Mouse (Mus musculus) CH12.LX (cell line): Measurements from ENCODE around the gene Lrrc75a. TPM values are rescaled to one million over a fixed set of nuclear protein-coding genes. Genes with fewer than 3 reads are reported as not detected.

Experiments used
- DNase-seq: peaks from one replicate; pipeline ENCODE4 v3.0.0-alpha.2; 2013; ENCODE audit errors: extremely low read depth
- H3K27ac ChIP-seq: 2 replicates; pipeline ENCODE4 v1.5.1; 2012; ENCODE audit warnings: low read depth, mild to moderate bottlenecking, control low read depth, moderate library complexity; ENCODE audit not compliant: insufficient read depth
- H3K27me3 ChIP-seq: replicated peaks from 2 replicates; pipeline ENCODE3; 2012; ENCODE audit warnings: inconsistent platforms
- H3K36me3 ChIP-seq, 2 experiments: replicated peaks in 1 of 2; 2 replicates each; pipeline versions ENCODE3 to v1.6.1; 2012; ENCODE audit warnings: inconsistent platforms in 1 of 2, low read length in 1 of 2, mild to moderate bottlenecking in 1 of 2, mixed read lengths in 1 of 2, moderate library complexity in 1 of 2; ENCODE audit not compliant: control insufficient read depth in 1 of 2, insufficient read depth in 1 of 2
- H3K4me1 ChIP-seq, 2 experiments: 2 replicates each; pipeline ENCODE4 v1.6.1; 2012; ENCODE audit warnings: inconsistent platforms in 1 of 2, moderate library complexity in 1 of 2; ENCODE audit not compliant: insufficient read depth in 2 of 2, control insufficient read depth in 1 of 2
- H3K4me2 ChIP-seq: 2 replicates; pipeline ENCODE4 v1.6.1; 2012; ENCODE audit warnings: low read depth, mild to moderate bottlenecking, control low read depth; ENCODE audit not compliant: poor library complexity, insufficient read depth, severe bottlenecking
- H3K4me3 ChIP-seq, 3 experiments: fragments of 150-350 bp in 1 of 3; sonication (generic) in 1 of 3; replicated peaks in 1 of 3; 2 replicates each; pipeline versions ENCODE3 to v1.5.1; 2011 to 2012; ENCODE audit warnings: low read depth in 2 of 3, low read length in 2 of 3, mild to moderate bottlenecking in 2 of 3, moderate library complexity in 2 of 3, control low read depth in 1 of 3, improper control_type of control experiment in 1 of 3, inconsistent platforms in 1 of 3, mixed read lengths in 1 of 3; ENCODE audit not compliant: poor library complexity in 1 of 3
- H3K79me2 ChIP-seq: replicated peaks from 2 replicates; pipeline ENCODE4 v1.6.1; 2012; ENCODE audit warnings: mild to moderate bottlenecking, moderate library complexity; ENCODE audit not compliant: control insufficient read depth, poor library complexity, insufficient read depth, severe bottlenecking; ENCODE audit errors: extremely low read depth
- H3K9ac ChIP-seq: 2 replicates; pipeline ENCODE4 v1.6.1; 2012; ENCODE audit warnings: low read depth, mild to moderate bottlenecking, control low read depth, moderate library complexity; ENCODE audit not compliant: insufficient read depth
- H3K9me3 ChIP-seq: replicated peaks from 2 replicates; pipeline ENCODE3; 2012; ENCODE audit warnings: low read length, inconsistent platforms, mixed read lengths
- CHD1 ChIP-seq: IDR thresholded peaks from 2 replicates; pipeline ENCODE4 v1.6.1; 2012; ENCODE audit warnings: low read depth, low read length, improper control_type of control experiment, inconsistent platforms
- CTCF ChIP-seq, 2 experiments: IDR thresholded peaks in 1 of 2; conservative IDR thresholded peaks in 1 of 2; 2 replicates each; pipeline ENCODE4 v1.5.1; 2011 to 2012; ENCODE audit warnings: low read depth in 2 of 2, low read length in 2 of 2, improper control_type of control experiment in 1 of 2, inconsistent platforms in 1 of 2, mild to moderate bottlenecking in 1 of 2, moderate library complexity in 1 of 2
- E2F4 ChIP-seq: IDR thresholded peaks from 2 replicates; pipeline ENCODE4 v1.6.1; 2011; ENCODE audit warnings: low read depth, low read length, improper control_type of control experiment; ENCODE audit not compliant: insufficient replicate concordance
- ELF1 ChIP-seq: IDR thresholded peaks from 2 replicates; pipeline ENCODE4 v1.6.1; 2014; ENCODE audit warnings: low read depth, mild to moderate bottlenecking, inconsistent platforms, low read length, improper control_type of control experiment
- EP300 ChIP-seq: IDR thresholded peaks from 2 replicates; pipeline ENCODE4 v1.6.1; 2011; ENCODE audit warnings: low read length, improper control_type of control experiment
- ETS1 ChIP-seq: conservative IDR thresholded peaks from 2 replicates; pipeline ENCODE4 v1.6.1; 2012; ENCODE audit warnings: low read depth, mild to moderate bottlenecking, inconsistent platforms, low read length, improper control_type of control experiment, moderate library complexity
- GABPA ChIP-seq: IDR thresholded peaks from 2 replicates; pipeline ENCODE4 v1.6.1; 2012; ENCODE audit warnings: low read depth, low read length, improper control_type of control experiment, inconsistent platforms; ENCODE audit not compliant: insufficient replicate concordance
- IRF4 ChIP-seq: IDR thresholded peaks from 2 replicates; pipeline ENCODE4 v1.6.1; 2014; ENCODE audit warnings: low read depth, mild to moderate bottlenecking, inconsistent platforms, low read length, improper control_type of control experiment
- MAFK ChIP-seq: IDR thresholded peaks from 2 replicates; pipeline ENCODE4 v1.6.1; 2011; ENCODE audit warnings: low read length, improper control_type of control experiment; ENCODE audit not compliant: insufficient replicate concordance
- MAZ ChIP-seq: IDR thresholded peaks from 2 replicates; pipeline ENCODE4 v1.6.1; 2012; ENCODE audit warnings: low read depth, mild to moderate bottlenecking, inconsistent platforms, low read length, improper control_type of control experiment, moderate library complexity
- MEF2A ChIP-seq: IDR thresholded peaks from 2 replicates; pipeline ENCODE4 v1.6.1; 2014; ENCODE audit warnings: low read depth, mild to moderate bottlenecking, inconsistent platforms, low read length, improper control_type of control experiment, borderline replicate concordance
- MYC ChIP-seq: IDR thresholded peaks from 2 replicates; pipeline ENCODE4 v1.6.1; 2011; ENCODE audit warnings: low read depth, mild to moderate bottlenecking, improper control_type of control experiment, low read length
- NELFE ChIP-seq: IDR thresholded peaks from 2 replicates; pipeline ENCODE4 v1.6.1; 2011; ENCODE audit warnings: low read depth, low read length, improper control_type of control experiment
- NRF1 ChIP-seq: IDR thresholded peaks from 2 replicates; pipeline ENCODE4 v1.6.1; 2014; ENCODE audit warnings: low read depth, mild to moderate bottlenecking, inconsistent platforms, low read length, improper control_type of control experiment, moderate library complexity
- PAX5 ChIP-seq: IDR thresholded peaks from 2 replicates; pipeline ENCODE4 v1.6.1; 2012; ENCODE audit warnings: low read length, inconsistent platforms, mixed read lengths
- POLR2A ChIP-seq: IDR thresholded peaks from 2 replicates; pipeline ENCODE4 v1.6.1; 2011; ENCODE audit warnings: low read depth, mild to moderate bottlenecking, improper control_type of control experiment, low read length
- POLR2AphosphoS2 ChIP-seq: IDR thresholded peaks from 2 replicates; pipeline ENCODE4 v1.6.1; 2011; ENCODE audit warnings: low read depth, low read length, improper control_type of control experiment
- RCOR1 ChIP-seq: conservative IDR thresholded peaks from 2 replicates; pipeline ENCODE4 v1.6.1; 2012; ENCODE audit warnings: low read depth, mild to moderate bottlenecking, inconsistent platforms, low read length, improper control_type of control experiment
- TBP ChIP-seq: conservative IDR thresholded peaks from 2 replicates; pipeline ENCODE4 v1.6.1; 2011; ENCODE audit warnings: low read depth, low read length, improper control_type of control experiment
- TCF12 ChIP-seq: IDR thresholded peaks from 2 replicates; pipeline ENCODE4 v1.6.1; 2014; ENCODE audit warnings: low read depth, mild to moderate bottlenecking, inconsistent platforms, low read length, improper control_type of control experiment
- UBTF ChIP-seq: IDR thresholded peaks from 2 replicates; pipeline ENCODE4 v1.6.1; 2012; ENCODE audit warnings: low read depth, mild to moderate bottlenecking, inconsistent platforms, low read length, improper control_type of control experiment, moderate library complexity
- USF1 ChIP-seq: IDR thresholded peaks from 2 replicates; pipeline ENCODE4 v1.6.1; 2014; ENCODE audit warnings: low read depth, mild to moderate bottlenecking, inconsistent platforms, low read length, improper control_type of control experiment
- ZKSCAN1 ChIP-seq: IDR thresholded peaks from 2 replicates; pipeline ENCODE4 v1.6.1; 2012; ENCODE audit warnings: low read depth, inconsistent platforms, low read length, improper control_type of control experiment, borderline replicate concordance
- ZNF384 ChIP-seq: IDR thresholded peaks from 2 replicates; pipeline ENCODE4 v1.6.1; 2012; ENCODE audit warnings: low read depth, low read length, improper control_type of control experiment, inconsistent platforms
- dilution Hi-C: fragments of 300-500 bp; cut with MboI; formaldehyde crosslinking; loops from 2 replicates; pipeline ENCODE4 v1.14.3; 2020; ENCODE audit warnings: low sequenced_read_pairs; ENCODE audit not compliant: extremely low pct_unique_long_range_greater_than_20kb, extremely low pct_ligation_motif_present
- in situ Hi-C: fragments of 300-500 bp; cut with MboI; formaldehyde crosslinking; loops from 3 replicates; pipeline ENCODE4 v1.14.3; 2019; ENCODE audit warnings: low sequenced_read_pairs, low pct_ligation_motif_present, low pct_unique_long_range_greater_than_20kb, mixed read lengths
- polyA plus RNA-seq: library from polyadenylated mRNA; unstranded; fragments of >175 nt; gene quantifications from 2 replicates; pipeline ENCODE4 v1.2.1, GENCODE M21; 2012; ENCODE audit warnings: low read depth; ENCODE audit not compliant: insufficient read length
- total RNA-seq, 2 experiments: library from RNA; depleted of rRNA; stranded (reverse); fragments of 300-350 nt in 1 of 2; fragments of >200 nt in 1 of 2; gene quantifications; 2 replicates each; pipeline ENCODE4 v1.2.3; 2012 to 2014

Lrrc75a gene
- total and polyA plus RNA-seq, 3 experiments: 1.3 to 12.6 (median 1.8) TPM

DNA sequence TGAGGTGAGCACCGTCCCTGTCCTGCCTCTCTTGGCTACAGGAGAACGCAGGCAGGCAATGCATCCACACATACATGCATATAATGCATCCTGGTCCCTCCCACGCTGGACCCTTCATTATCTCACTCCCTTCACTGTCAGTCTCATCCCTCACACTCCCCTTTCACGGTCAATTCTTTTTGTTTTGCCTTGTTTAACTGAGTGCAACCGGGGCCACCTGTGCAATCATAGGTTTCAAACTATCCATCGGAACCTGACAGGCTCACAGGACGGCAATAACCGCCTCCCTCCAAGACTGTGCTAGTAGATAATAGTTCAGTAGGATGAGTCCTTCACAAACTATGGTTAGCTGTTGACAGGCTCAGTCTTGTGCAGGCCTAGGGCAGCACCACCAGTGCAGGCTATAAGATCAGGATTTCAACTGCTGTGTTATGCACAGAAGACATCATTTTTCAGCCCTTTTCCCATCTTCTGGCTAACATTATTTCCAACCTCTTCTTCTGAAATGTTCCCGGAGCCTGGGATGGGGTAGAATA lies 63.6 kb downstream of the Lrrc75a start:
- H3K27me3 ChIP-seq: no peaks in the 10 kb centered on the region
- H3K9me3 ChIP-seq: no peaks in the 10 kb centered on the region
- TF ChIP-seq GABPA (no peak), TCF12 (no peak)
- H3K27ac ChIP-seq: no peak overlapping the region
- dilution Hi-C loops: no loop called here
- in situ Hi-C loops: no loop called here
- DNase-seq: no peak
- no peak overlapping the region for H3K4me3 ChIP-seq
- peaks cover 5 to 12% of the 10 kb centered on the region in 2 experiments; a peak in 3 of 4 replicates for H3K4me1 ChIP-seq
- peaks cover 59 to 91% of the 10 kb centered on the region in 2 experiments for H3K36me3 ChIP-seq
- H3K4me2 ChIP-seq: no peak overlapping the region
- H3K9ac ChIP-seq: no peak overlapping the region
- H3K79me2 ChIP-seq: no peaks in the 10 kb centered on the region

- DNase-seq: no peak
- H3K36me3 ChIP-seq: peaks cover 65 to 94% of the 10 kb centered on the region in 2 experiments
- in situ Hi-C loops: no loop called here
Observed at GRCm38 (mm10) chr11:62583031-62583430, 65.3 kb downstream of the Lrrc75a start.

GRCm38 (mm10) chr11:62576530-62577152 lies 71.7 kb downstream of the Lrrc75a start:
- peak; percentile 90 for DNase-seq
- no peaks in the 10 kb centered on the region for H3K27me3 ChIP-seq
- peaks cover 6% of the 10 kb centered on the region; the same call in 1 of the 2 replicates for H3K79me2 ChIP-seq
- H3K4me3 ChIP-seq: peak overlapping the region; percentile 64 to 78 (median 69)
- in situ Hi-C loops (no loop called here), dilution Hi-C loops (no loop called here)
- H3K4me2 ChIP-seq: peak overlapping the region; percentile 75
- peak overlapping the region; percentile 89 for H3K27ac ChIP-seq
- H3K36me3 ChIP-seq: peaks cover 26 to 40% of the 10 kb centered on the region in 2 experiments
- H3K9me3 ChIP-seq: peaks cover 5% of the 10 kb centered on the region
- H3K4me1 ChIP-seq: peaks cover 4 to 15% of the 10 kb centered on the region in 2 experiments; a peak in 3 of 4 replicates
- H3K9ac ChIP-seq: peak overlapping the region; percentile 67
- TF ChIP-seq USF1: peak; percentile 92
- TF ChIP-seq ELF1: peak; percentile 81
- no peak for TF ChIP-seq CHD1
- no peak for TF ChIP-seq NRF1
- 0 out of 2 replicates have a peak, but pooled peaks have one; percentile 57 for TF ChIP-seq MAZ
- TF ChIP-seq ETS1: peak; percentile 69
- peak; percentile 76 for TF ChIP-seq UBTF
- peak; percentile 45; the same call in 1 of the 2 replicates for TF ChIP-seq EP300
- TF ChIP-seq GABPA: no peak
- TF ChIP-seq IRF4: peak; percentile 57
- peak; percentile 75 for TF ChIP-seq POLR2A
- TF ChIP-seq CTCF (conservative IDR thresholded peaks at IDR 0.05 in 1 of 2, IDR thresholded peaks at IDR 0.05 in 1 of 2; ENCODE audit: low read depth in 2 of 2, low read length in 2 of 2): no peak
- TF ChIP-seq ZKSCAN1: no peak
- TF ChIP-seq E2F4: no peak
- no peak for TF ChIP-seq PAX5
- TF ChIP-seq NELFE: peak; percentile 57
- peak; percentile 92 for TF ChIP-seq MYC
- no peak for TF ChIP-seq POLR2AphosphoS2
- TF ChIP-seq TCF12: no peak
- TF ChIP-seq MAFK: no peak
- TF ChIP-seq RCOR1: no peak
- TF ChIP-seq TBP: no peak; the same call in 1 of the 2 replicates

More at GRCm38 (mm10) chr11:62583031-62583430, 65.3 kb downstream of the Lrrc75a start:
- Histone ChIP-seq H3K4me1 (0 out of 4 replicates have a peak, but pooled peaks cover 0 to 2% of the 10 kb centered on the region in 2 experiments), H3K9ac (no peak overlapping the region), H3K79me2 (no peaks in the 10 kb centered on the region), H3K4me2 (no peak overlapping the region), H3K4me3 (no peak overlapping the region), H3K27me3 (no peaks in the 10 kb centered on the region), H3K27ac (no peak overlapping the region), H3K9me3 (no peaks in the 10 kb centered on the region)
- TF ChIP-seq MEF2A: no peak
- no peak for TF ChIP-seq USF1
- no peak for TF ChIP-seq NELFE
- no peak for TF ChIP-seq MAZ
- no peak for TF ChIP-seq ZNF384
- no peak for TF ChIP-seq TCF12
- dilution Hi-C loops: no loop called here
